Mouse (Mus musculus): ENCODE measurements around the gene Slc27a4.
"Not testable (repeated sequence)": the region's sequence is repeated elsewhere in the genome, so short reads cannot be mapped to it uniquely, and the experiment has no call there.

Gene Slc27a4

GRCm38 (mm10) chr2:29802075-29802826, at the start of gene Slc27a4:
TSS of gene Slc27a4 (plus strand) at chr2:29802634.
- peak; percentile 94 for DNase-seq (ENCODE audit: extremely low spot score, low spot score)

GRCm38 (mm10) chr2:29755693-29756092, 46.7 kb upstream of the Slc27a4 start:
- DNase-seq (ENCODE audit: extremely low spot score, low spot score), result no peak

DNA sequence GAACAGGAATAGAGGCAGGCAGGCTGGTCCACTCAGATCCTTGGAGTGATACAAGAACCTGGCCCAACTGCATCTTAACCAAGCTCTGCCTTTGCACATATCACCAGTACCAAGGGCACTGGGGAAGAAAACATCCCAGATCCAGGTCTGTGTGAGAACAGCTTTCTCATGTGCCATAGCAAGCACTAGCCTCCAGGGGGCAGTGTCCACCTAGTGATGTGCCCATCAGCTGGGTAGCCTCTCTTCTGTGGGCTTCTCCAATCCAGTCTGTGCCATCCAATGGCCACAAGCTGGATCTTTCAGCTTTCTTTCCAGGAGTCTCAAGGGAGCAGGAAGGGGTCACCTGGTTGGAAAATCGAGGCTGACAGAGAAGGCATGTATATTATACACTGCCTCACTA, 37.6 kb upstream of the Slc27a4 start:
- DNase-seq (ENCODE audit: extremely low spot score, low spot score), result peak; percentile 79

DNA sequence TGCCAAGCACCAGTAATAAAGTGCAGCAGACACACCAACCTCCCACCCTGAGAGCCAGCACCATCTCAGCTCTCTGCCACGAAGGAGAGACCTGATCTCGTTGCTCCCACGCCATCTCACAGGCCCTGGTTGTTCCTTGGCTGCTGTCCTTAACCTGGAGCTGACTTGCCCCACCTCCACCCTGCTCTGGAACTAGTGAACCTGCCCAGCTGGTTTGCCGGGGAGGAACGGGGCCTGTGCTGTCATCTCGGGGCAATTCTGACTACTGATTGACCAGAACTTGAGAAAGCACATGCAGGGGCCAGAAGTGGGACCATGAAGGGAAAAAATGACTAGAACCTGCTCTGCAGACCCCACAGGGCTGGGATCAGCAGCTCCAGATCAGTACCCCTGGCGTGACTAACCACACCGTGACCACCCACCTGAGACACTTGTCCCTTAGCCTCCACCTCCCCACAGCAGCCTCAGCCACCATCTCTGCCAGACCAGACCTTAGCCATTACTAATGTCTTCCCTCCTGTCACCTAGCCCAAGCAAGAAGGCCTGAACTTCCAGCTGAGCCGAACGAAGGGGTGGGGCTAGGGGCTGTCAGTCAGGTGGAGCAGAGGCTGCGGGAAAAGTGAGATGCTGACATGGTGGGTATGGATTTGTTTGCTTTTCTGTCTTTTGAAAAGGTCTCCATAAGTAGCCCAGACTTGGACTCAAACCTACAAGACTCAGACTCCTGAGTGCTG, 34.3 kb upstream of the Slc27a4 start:
- no peak for DNase-seq (ENCODE audit: extremely low spot score, low spot score)

GRCm38 (mm10) chr2:29768901-29769300, 33.5 kb upstream of the Slc27a4 start:
- no peak for DNase-seq (ENCODE audit: extremely low spot score, low spot score)

- DNase-seq (ENCODE audit: extremely low spot score, low spot score), result no peak
These were observed 32.3 kb upstream of the Slc27a4 start for GRCm38 (mm10) chr2:29770162-29770561.

DNA sequence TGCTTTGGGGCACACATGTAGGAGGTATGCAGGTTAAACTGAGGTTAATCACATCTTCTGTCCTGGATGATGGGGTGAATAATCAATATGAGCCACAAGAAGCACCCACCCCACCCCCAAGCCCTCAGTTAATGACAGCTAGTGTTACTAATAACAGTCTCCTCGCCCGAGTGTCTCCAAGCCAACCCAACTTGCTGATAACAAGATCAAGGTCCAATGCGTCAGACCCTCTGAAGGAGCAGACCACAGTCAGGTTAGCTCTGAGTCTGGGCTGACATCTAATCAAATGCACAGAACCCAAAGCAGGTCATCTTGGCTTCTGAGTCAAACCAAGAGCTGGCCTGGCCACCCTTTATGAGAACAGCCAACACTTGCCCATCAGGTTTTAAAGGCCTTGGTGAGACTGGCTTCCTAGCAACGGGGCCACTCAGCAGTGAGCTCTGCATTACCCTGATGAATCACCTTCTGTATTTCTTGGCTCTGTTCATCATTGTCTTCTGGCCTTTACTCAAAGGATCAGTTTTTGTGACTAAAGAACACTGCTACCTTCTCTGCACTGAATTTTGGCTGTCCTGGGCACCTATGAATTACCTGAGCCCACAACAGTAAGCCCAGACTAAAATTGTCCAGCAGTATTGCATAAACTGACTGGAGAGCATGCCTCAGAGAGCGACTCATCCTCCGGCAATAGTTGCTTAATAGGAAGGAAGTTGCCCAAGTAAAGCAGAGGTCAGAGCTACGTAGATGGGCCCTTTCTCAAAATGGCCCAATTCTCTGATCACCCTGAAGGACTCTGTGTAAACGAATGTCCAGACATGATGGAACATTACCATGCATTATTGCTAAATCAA, 30.6 kb upstream of the Slc27a4 start:
- no peak for DNase-seq (ENCODE audit: extremely low spot score, low spot score)

- no peak for DNase-seq (ENCODE audit: extremely low spot score, low spot score)
These were observed 29.1 kb upstream of the Slc27a4 start for GRCm38 (mm10) chr2:29773323-29773722.

- DNase-seq (ENCODE audit: extremely low spot score, low spot score), result not testable (repeated sequence)
These were observed 21.2 kb upstream of the Slc27a4 start for GRCm38 (mm10) chr2:29781256-29781655.

DNA sequence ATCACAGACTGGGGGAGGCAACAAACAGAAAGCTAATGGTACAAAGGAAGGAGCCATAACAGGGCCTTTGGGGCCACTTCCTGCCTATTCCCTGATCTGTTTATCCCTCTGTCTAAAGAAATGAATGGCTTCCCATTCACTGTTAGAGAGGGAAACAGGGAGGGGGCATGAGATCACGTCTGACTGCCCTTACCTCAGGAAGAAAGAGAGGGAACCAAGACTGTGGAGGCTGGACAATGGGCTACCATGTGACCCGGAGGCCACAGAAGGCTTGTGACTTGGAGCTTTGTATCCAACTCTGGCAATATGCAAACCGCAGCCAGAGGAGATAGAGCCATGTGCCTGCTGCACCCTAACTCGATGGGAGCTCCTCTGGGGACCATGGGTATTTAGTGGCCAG, 18.1 kb upstream of the Slc27a4 start:
- DNase-seq (ENCODE audit: extremely low spot score, low spot score), result no peak

DNA sequence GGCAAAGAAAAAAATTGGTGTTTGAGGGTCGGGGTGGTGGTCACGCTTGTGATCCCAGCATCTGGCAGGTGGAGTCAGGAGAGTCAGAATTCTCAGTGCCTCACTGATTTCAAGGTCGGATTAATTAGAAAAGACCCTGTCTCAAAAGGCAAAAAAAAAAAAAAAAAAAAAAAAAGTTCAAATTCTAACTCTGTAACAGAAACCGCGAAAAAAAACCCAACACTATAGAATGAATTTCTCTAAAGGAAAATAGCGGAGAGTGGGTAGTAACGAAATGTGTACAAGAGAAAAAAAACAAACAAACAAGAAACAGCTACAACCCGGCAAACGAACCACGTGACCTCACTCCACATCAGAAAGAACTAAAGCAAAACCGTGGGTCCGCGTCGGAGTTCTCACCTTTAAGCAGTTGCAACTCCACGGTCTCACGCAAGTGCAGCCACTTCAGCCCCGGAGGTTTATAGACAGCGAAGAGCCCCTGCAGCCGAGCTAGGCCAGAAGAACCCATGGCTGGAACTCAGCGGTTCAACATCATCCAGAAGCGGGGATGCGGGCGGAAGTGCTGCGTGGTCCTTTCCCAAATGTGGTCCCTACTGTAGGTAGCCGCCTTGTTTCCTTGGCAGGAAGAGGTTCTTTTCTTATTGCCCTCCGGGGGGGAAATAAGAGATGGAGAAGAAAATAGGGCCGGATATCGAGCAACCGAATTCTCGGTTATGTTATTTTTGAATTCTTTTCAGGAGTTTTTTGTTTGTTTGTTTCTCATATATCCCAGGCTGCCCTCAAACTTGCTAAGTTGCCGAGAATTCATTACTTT, 15.1 kb upstream of the Slc27a4 start, which contains the start of gene Coq4:
Gene Coq4, plus strand, starts transcription at position 390 of the 814 bp plus-strand sequence.
- DNase-seq (ENCODE audit: extremely low spot score, low spot score), result peak; percentile 92

DNA sequence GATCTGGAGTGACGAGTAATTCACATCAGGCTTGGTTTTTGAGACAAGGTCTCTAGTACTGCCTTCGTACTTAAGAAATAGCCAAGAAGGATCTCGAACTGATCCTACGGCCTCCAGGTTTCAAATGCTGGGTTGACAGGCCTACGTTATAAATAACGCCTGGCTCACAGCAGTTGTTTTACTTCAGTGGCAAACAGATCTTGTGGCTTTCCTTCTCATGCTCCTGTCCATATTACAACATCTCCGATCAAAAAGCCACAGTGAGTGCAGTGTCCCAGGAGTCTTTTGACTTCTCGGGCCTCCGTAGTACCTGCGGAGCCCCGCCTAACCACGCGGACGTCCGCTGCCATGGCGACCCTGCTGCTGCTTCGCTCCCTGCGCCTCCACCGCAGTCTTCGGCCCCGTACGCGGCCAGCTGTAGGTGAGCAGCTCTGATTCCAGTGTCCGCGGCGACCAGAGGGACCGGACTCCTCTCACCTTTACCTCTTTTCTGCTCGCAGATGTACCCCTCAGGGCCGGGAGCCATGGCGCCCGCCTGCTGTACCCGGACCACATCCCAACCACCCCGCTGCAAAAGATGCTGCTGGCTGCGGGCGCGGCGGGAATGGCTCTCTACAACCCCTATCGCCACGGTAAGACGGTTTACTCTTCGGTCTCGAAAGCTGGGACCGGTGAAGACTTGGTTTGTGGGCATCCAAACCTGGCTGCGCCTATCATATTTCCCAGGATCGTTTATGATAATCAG, 14.3 kb upstream of the Slc27a4 start, which contains the start of gene Trub2:
Gene Trub2, minus strand, starts transcription at position 566 of the 745 bp plus-strand sequence.
- peak; percentile 82 for DNase-seq (ENCODE audit: extremely low spot score, low spot score)

DNA sequence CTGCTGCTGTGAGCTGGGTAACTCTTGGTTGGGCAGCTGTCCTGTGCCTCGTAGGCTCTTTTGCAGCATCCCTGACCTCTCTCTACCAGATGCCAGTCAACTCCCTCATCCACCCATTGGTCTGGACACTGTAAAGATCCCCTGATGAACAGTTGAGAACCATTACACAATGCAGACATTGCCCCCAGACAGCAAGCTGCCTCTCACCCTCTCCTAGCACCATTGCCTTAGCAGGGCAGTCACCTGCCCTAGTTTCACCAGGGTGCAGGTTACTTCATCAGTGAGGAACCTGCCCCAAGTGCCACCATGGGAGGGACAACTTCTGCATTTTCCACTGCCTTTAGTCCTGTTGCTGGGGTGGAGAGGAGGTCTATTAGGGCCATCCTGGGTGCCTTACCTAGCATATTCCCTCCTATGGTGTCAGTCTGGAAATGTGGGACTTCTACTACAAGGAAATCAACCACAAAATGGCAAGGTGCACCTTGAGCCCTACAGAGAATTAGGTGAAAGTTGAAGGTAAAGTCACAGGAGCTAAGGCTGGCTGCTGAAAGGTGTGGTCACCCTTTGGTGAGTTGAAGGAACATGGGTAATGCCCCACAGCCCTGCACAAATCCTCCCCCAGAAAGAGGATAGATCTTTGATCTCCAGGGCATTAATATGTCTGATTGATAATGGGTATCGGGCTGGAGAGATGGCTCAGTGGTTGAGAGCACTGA, 9.5 kb upstream of the Slc27a4 start:
- DNase-seq (ENCODE audit: extremely low spot score, low spot score), result no peak

GRCm38 (mm10) chr2:29802827-29803201, 380 bp downstream of the Slc27a4 start:
- no peak for DNase-seq (ENCODE audit: extremely low spot score, low spot score)

DNA sequence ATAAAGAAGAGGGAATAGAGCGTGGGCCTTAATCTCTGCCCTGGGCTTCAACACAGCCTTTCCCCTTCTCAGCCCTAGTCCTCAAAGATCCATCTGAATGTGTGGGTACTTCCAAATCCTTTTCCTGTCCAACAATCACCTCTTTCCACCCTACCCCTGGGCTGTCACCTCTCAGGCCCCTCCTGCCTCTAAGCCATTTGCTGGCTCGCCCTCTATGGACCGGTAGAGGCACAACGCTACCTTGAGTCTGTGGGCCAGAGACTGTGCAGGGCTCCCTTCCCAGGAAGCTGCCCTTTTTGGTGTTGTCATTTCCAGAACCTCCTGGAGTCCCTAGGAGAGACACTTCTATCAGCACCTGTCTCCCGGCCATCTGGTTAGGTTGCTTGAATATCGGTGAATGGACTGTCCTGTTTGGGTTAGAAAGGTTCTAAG, 982 bp downstream of the Slc27a4 start:
- DNase-seq (ENCODE audit: extremely low spot score, low spot score), result no peak

GRCm38 (mm10) chr2:29815678-29816371, 13.4 kb downstream of the Slc27a4 start:
- no peak for DNase-seq (ENCODE audit: extremely low spot score, low spot score)

DNA sequence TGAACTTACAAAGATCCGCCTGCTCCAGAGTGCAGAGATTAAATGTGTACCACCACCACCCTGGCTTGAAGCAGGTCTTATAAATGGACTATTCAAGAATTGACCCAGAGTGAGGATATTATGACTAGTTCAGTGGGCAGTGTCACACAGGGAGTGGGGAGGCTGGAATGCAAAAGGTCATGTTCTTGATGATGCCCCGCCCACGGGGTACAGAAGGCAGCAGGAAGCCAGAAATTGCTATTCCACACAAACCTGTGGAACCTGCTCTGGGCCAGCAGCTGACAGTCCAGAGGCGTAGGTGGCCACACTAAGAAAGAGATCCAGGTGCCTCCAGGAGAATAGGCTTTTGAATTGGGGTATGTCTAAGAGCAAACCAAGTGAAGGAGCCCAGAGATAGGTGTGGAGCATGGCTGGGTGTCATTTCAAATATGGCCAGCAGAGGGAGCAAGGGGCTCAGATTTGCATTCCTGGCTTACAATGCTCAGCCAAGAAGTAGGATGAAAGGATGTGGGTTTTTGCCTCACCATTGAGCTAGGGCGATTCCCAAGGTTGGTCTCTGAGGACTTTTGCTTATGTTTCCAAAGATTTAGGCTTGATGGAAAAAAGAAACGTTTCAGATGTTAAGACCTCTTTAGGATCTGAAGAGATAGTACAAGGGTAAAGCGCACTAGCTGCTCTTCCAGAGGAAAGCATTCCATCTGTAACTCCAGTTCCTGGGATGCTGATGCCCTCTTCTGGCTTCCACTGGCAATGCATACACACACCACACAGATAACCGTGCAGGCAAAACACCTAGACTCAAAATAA, 15.2 kb downstream of the Slc27a4 start:
- DNase-seq (ENCODE audit: extremely low spot score, low spot score), result peak; percentile 94

GRCm38 (mm10) chr2:29819363-29819762, 16.9 kb downstream of the Slc27a4 start:
- no peak for DNase-seq (ENCODE audit: extremely low spot score, low spot score)
